Mouse (Mus musculus) stomach, postnatal 0 days (tissue): Measurements from ENCODE around the gene Nrxn3.

Experiments
- CTCF ChIP-seq: IDR thresholded peaks from 2 replicates; pipeline ENCODE4 v1.5.1; 2016; ENCODE audit warnings: antibody characterized with exemption, low read depth, mild to moderate bottlenecking, moderate library complexity
- EP300 ChIP-seq: optimal IDR thresholded peaks from 2 replicates; pipeline ENCODE3; 2016; ENCODE audit warnings: antibody characterized with exemption

GRCm38 (mm10) chr12:89450667-89451298, 728.1 kb downstream of the Nrxn3 start:
- TF ChIP-seq CTCF (peak; percentile 78), EP300 (no peak)
